Mouse (Mus musculus) cerebellum, postnatal 25 days (tissue): ENCODE measurements at regions not wholly inside any gene's neighbourhood (a gene's known extent, or its start where the extent isn't known, plus 50 kb on each side); places are given as distances from the start of the nearest gene placed in this dataset.

Experiments
- DNase-seq, 2 experiments: peaks; one replicate each; pipeline ENCODE4 v3.0.0; 2021; ENCODE audit warnings: mixed read lengths in 2 of 2

GRCm38 (mm10) chr5:54543556-54544061, 545.3 kb downstream of the Stim2 start:
- DNase-seq: no peak

GRCm38 (mm10) chr5:54578519-54578918, 580.2 kb downstream of the Stim2 start:
- no peak for DNase-seq

GRCm38 (mm10) chr5:54579458-54579857, 581.2 kb downstream of the Stim2 start:
- no peak for DNase-seq

GRCm38 (mm10) chr5:54582175-54582574, 583.9 kb downstream of the Stim2 start:
- DNase-seq: no peak

- DNase-seq: no peak
Measured at GRCm38 (mm10) chr5:54588332-54589020, 590.2 kb downstream of the Stim2 start.

GRCm38 (mm10) chr5:54610957-54611356, 612.7 kb downstream of the Stim2 start:
- no peak for DNase-seq

GRCm38 (mm10) chr5:54622733-54623132, 624.4 kb downstream of the Stim2 start:
- DNase-seq: no peak

GRCm38 (mm10) chr5:54632281-54632680, 634.0 kb downstream of the Stim2 start:
- peak; percentile 47 to 62 for DNase-seq
